Mouse (Mus musculus) right cerebral cortex, postnatal 36 days (tissue): ENCODE results near the gene Rnft2.

ENCODE experiments used
- DNase-seq, 2 experiments: peaks; one replicate each; pipeline ENCODE4 v3.0.0; 2022; ENCODE audit warnings: low spot score in 2 of 2, mixed read lengths in 1 of 2

Gene Rnft2

DNA sequence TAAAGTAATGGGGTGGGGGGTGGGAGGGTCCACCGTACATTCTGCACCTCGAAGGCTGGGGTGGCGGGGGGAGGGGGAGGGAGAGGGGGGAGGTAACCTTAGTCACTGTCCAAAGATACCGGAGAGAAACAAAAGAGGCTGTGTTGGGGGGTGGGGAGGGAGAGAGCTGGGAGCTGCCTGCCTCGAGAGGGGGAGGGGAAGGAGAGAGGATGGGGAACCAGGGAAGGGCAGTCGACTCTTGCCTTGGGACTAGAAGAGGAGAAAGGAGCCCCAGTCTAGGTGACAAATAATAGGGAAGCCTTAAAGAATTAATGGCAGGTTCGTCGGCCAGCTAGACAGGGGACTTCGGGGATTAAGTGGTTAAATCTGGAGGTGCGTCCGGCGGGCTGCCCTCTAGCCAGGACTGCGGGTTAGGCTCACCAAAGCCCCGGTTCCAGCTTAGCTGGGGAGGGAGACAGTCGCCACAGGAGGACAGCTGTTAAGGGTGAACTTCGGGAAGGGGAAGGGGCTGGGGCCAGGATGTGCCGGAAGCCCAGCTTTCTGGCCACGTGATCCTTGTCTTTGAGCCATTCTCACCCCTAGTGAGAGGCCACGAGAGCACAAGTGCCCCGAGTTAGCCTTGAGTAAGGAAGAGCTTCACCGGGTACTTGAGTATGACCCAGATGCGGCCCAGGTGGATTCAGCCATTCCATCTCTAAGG lies 70.5 kb downstream of the Rnft2 start:
- DNase-seq, result no peak

- DNase-seq, result no peak
These were observed 72.7 kb downstream of the Rnft2 start for GRCm38 (mm10) chr5:118172078-118172723.

DNA sequence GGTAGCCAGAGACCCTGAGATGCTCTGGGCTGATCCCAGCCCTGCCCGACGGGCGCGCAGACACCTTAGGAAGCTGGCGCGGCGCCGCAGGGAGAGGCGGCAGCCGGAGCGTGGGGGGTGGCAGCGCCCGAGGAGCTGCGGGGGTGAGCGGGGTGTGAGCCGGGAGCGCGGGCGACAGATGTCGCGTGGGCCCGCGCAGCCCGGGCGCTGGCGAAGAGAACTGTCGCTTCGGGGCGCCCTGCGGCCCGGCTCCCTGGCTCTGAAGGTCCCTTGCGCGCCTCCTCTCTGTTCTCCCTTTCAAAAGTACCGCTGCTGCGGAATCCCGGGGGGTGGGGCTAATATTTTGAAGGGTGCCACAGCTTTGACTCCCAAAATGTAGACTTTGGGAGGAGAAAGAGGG lies 73.3 kb downstream of the Rnft2 start:
- peak in 1 of 2 experiments; percentile 46 for DNase-seq

DNA sequence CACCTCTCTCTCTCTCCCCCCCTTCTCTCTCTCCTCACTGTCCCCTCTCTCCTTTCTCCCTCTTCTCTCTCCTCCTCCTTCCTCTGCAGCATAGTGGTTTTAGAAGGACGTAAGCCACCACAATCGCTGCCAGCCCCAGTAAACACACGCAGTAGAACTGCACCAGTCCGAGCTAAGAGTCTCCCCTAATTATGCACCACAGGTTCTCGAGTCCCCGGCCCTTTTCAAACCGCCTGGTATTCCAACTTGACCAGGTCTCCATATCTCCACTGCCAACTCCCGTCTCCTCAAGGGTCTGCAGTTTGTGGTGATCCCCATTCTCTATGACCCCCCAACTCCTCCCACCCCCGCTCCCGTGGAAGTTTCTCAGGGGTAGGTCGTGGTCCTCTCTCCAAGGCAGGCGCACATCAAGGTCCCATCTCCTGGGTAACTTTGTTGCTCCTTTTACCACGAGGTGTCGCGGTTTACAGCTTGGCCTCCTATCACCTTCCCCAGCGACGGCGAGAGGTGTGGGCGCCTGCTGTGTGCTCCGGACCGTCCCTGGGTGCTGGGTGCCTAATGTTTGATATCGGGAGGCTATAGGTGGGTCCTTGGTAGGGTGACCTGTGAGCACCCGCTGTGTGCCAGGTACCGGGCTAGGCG lies 73.9 kb downstream of the Rnft2 start:
- DNase-seq, result no peak

GRCm38 (mm10) chr5:118169222-118170221 lies 75.4 kb downstream of the Rnft2 start:
- no peak for DNase-seq

GRCm38 (mm10) chr5:118167561-118167995 lies 77.3 kb downstream of the Rnft2 start:
- DNase-seq, result peak in 1 of 2 experiments; percentile 36

DNA sequence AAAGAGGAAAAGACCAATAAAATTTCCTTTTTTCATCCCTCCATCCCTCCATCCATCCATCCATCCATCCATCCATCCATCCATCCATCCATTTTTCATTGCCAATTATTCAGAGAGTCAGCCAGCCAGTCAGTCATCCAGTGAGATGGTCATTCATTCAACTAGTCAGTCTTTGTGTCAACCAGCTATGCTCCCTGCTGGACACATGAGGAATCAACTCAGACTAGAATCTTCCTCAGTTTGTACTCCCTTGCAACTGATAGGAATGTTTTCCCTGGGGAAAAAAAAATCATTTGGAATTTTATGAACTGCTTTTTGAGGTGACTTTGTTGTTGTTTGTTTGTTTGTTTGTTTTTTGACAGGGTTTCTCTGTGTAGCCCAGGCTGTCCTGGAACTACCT lies 79.5 kb downstream of the Rnft2 start:
- DNase-seq, result no peak

- no peak for DNase-seq
These were observed 80.3 kb downstream of the Rnft2 start, which contains the start of gene Hrk for GRCm38 (mm10) chr5:118164581-118164980. Hrk (plus strand) TSS chr5:118164648.

DNA sequence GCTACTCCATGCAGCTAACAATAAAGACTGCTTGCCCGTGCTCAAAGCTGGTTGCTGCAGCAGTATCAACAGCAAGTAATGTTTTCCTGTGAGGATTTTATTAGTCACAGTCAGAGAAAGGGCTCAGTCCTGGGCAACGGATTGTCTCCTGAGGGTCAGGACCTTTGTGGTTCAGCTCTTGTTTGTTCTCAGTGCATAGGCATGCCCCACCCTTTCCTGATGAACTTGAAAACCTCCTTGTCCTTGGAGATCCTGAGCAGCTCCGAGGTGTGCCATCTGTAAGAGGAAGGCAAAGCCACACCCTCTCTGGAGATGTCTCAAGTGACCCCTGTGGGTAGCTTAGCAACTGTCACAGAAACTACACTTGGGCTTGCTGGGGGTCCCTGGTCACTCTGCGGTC lies 84.2 kb downstream of the Rnft2 start:
- DNase-seq, result no peak

DNA sequence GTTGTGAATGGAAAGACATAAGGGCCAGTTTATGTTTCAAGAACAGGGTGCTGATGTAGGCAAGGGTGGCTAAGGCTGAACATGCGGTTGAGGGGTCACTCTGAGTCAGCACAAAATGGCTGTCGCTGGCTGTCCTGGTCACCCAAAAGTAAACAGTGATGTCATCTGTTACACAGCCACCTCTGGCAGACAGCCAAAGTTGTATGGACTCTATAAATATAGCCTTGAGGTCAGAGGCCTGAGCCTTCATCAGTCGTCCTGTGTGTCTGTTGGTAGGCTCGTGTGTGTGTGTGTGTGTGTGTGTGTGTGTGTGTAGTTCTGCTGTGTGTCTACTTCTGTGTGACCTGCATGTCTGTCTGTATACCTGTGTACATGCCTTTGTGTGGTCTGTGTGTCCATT lies 87.9 kb downstream of the Rnft2 start:
- DNase-seq, result no peak

- DNase-seq, result no peak
These were observed 89.4 kb downstream of the Rnft2 start for GRCm38 (mm10) chr5:118155565-118155947.

GRCm38 (mm10) chr5:118154839-118155564 lies 89.9 kb downstream of the Rnft2 start, which contains the start of gene Fbxw8:
Fbxw8 (minus strand) TSS chr5:118155464.
- peak; percentile 75 to 77 for DNase-seq

DNA sequence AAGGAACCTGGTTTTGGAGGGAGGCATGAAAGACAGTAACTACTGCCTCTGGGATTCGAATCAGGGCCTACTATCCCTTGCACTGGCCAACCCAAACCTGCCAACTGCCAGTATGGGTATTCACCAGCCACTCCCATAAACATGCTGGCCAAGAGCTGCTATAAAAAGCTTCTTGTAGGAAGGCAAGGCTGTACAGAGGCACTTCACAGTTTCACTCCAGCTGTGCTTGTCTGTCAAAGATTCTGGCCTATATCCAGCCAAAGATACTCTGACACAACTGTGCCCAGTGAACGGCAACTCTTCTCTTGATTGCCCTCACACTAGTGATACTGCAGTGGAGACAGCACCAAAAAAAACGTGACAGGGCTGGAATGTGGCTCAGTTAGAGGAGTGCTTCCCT lies 95.2 kb downstream of the Rnft2 start:
- DNase-seq, result no peak

- no peak for DNase-seq
These were observed 97.7 kb downstream of the Rnft2 start for GRCm38 (mm10) chr5:118147264-118147663.

GRCm38 (mm10) chr5:118145999-118146679 lies 98.8 kb downstream of the Rnft2 start:
- no peak for DNase-seq

DNA sequence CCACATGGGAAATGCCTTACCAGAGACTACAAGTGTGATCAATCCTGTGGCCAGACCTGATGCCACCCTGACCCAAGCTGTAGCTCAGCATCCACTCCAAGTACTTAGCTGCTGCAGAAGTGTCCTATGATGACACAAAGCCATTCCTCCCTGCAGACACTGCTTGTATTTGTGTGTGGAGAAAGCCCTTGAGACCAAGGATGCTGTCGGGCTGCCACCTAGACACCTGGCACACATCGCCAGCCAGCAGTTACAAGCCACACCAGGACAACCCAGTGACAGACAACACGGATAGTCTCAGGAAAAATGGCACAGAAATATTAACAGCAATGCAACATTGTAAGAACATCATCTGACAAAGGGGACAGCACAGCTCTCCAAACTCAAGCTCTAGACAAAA lies 99.5 kb downstream of the Rnft2 start:
- DNase-seq, result no peak

DNA sequence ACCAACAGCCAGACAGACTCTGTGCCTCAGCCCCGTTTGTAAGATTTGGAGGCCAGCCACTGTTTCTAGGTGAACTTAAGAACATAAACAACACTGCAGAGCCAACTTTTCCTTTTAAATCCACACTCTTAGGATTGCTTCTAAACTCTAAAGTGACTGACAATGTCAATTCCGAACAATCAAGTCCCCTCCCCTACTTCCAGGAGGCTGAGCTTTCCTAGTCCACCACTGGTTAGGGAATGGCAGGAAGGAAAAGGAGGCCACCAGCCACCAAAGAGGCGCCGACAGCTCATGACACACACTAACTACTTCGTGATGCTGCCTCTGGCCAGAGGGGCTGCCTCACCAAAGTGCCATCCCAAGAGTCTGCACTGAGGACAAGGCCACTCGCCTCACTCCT lies 100.1 kb downstream of the Rnft2 start:
- DNase-seq, result no peak

DNA sequence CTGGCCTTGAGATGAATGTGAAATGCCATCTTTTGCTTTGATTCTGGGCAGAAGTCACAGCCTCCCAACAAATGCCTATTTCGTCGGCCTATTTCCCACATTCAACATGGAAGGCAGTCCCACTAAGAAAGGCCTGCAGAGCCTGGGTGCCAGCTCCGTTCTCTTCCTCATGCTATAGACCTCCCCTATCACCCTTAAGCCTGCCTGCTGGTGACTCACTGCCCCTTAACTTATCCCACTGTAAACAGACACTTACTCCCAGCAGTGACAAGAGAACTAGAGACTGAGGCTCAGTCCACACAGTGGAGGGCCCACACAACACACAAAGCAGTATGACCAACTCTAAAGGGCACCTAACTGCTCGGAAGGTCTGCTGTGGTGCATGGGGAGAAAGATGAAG lies 100.6 kb downstream of the Rnft2 start:
- no peak for DNase-seq

GRCm38 (mm10) chr5:118143211-118144026 lies 101.5 kb downstream of the Rnft2 start:
- no peak for DNase-seq
